Mouse (Mus musculus) intestine, postnatal 0 days (tissue): ENCODE data around the gene Fancm. TPM values are rescaled to one million over a fixed set of nuclear protein-coding genes. Genes with fewer than 3 reads are reported as not detected.
"Not testable (repeated sequence)": the region's sequence is repeated elsewhere in the genome, so short reads cannot be mapped to it uniquely, and the experiment has no call there.

Experiments
- ATAC-seq: fragments of 200-750 bp; cut with Nextera tagmentation; 2 replicates; pipeline ENCODE4 v1.8.0; 2017; ENCODE audit warnings: mild to moderate bottlenecking, moderate TSS enrichment, moderate library complexity
- H3K27ac ChIP-seq: fragments of 300-500 bp; sonication (generic); 2 replicates; pipeline ENCODE4 v1.5.1; 2014; ENCODE audit warnings: mild to moderate bottlenecking, low read depth, low read length, moderate library complexity
- H3K27me3 ChIP-seq: fragments of 300-500 bp; sonication (generic); replicated peaks from 2 replicates; pipeline ENCODE4 v1.6.1; 2014; ENCODE audit warnings: low read length, mixed read lengths; ENCODE audit not compliant: control insufficient read depth, insufficient read depth
- H3K36me3 ChIP-seq: fragments of 300-500 bp; sonication (generic); 2 replicates; pipeline ENCODE4 v1.6.1; 2014; ENCODE audit warnings: mild to moderate bottlenecking, moderate library complexity; ENCODE audit not compliant: control insufficient read depth, insufficient read depth
- H3K4me1 ChIP-seq: fragments of 300-500 bp; sonication (generic); replicated peaks from 2 replicates; pipeline ENCODE4 v1.6.1; 2014; ENCODE audit warnings: antibody characterized with exemption, low read length, mixed read lengths; ENCODE audit not compliant: control insufficient read depth, insufficient read depth
- H3K4me2 ChIP-seq: fragments of 300-500 bp; sonication (generic); replicated peaks from 2 replicates; pipeline ENCODE4 v1.6.1; 2014; ENCODE audit warnings: low read depth, mild to moderate bottlenecking, moderate library complexity
- H3K4me3 ChIP-seq: fragments of 300-500 bp; sonication (generic); 2 replicates; pipeline ENCODE4 v1.5.1; 2014; ENCODE audit warnings: low read depth, low read length
- H3K9ac ChIP-seq: fragments of 300-500 bp; sonication (generic); 2 replicates; pipeline ENCODE4 v1.6.1; 2014; ENCODE audit warnings: mild to moderate bottlenecking, low read depth, low read length
- H3K9me3 ChIP-seq: fragments of 300-500 bp; sonication (generic); 2 replicates; pipeline ENCODE4 v1.6.1; 2016; ENCODE audit warnings: mixed run types; ENCODE audit not compliant: control insufficient read depth
- CTCF ChIP-seq: sonication (generic); IDR thresholded peaks from 2 replicates; pipeline ENCODE4 v1.5.1; 2016; ENCODE audit warnings: low read depth, mild to moderate bottlenecking, control low read depth, antibody characterized with exemption, moderate library complexity
- WGBS: fragments of 180-500 bp; shearing (Covaris S2); extraction: QIAGEN DNeasy Blood & Tissue Kit; methylation state at CpG from one replicate; pipeline ENCODE4 v1.1.7; 2014; 5-methylcytosine and 5-hydroxymethylcytosine counted together
- polyA plus RNA-seq: library from polyadenylated mRNA; unstranded; fragments of >200 nt; fragmentation: Nextera tagmentation; extraction: Ambion mirVana; gene quantifications from 2 replicates; pipeline ENCODE4 v1.2.1, GENCODE M21; 2015

Fancm gene
- polyA plus RNA-seq, 1 experiment from 2014 or later = 2.1 TPM

GRCm38 (mm10) chr12:65172021-65172951 lies 96.9 kb downstream of the Fancm start, which contains the start of gene Mis18bp1:
Gene Mis18bp1 (minus strand): TSS chr12:65172604.
- H3K4me1 ChIP-seq = no peaks in the 10 kb centered on the region
- H3K9me3 ChIP-seq = no peaks in the 10 kb centered on the region
- peak within 1 kb of the TSS; percentile 66 for H3K9ac ChIP-seq
- peak; percentile 99 for ATAC-seq
- peak within 1 kb of the TSS; percentile 75 for H3K4me3 ChIP-seq
- peak within 1 kb of the TSS; percentile 69 for H3K4me2 ChIP-seq
- under 1% methylated on average over 69 of the region's 70 CpGs for WGBS
- no peaks in the 10 kb centered on the region for H3K36me3 ChIP-seq
- no peaks in the 10 kb centered on the region for H3K27me3 ChIP-seq
- no peak for TF ChIP-seq CTCF
- H3K27ac ChIP-seq = peak within 1 kb of the TSS; percentile 91

DNA sequence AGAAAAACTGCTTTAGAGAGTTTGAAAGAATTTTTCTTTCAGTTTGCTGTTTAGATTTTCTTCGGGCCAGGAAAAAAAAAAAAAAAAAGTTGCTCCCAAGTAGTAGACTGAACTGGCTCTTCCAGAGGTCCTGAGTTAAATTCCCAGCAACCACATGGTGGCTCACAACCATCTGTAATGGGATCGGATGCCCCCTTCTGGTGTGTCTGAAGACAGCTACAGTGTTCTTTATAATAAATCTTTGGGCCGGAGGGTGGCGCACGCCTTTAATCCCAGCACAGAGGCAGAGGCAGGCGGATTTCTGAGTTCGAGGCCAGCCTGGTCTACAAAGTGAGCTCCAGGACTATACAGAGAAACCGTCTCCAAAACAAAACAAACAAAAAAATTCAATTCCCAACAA lies 97.6 kb downstream of the Fancm start:
- Histone ChIP-seq H3K4me3 (peak overlapping the region; percentile 75), H3K9ac (peak overlapping the region; percentile 66), H3K4me2 (peak overlapping the region; percentile 69), H3K27ac (peak overlapping the region; percentile 91)
- not testable (repeated sequence) for H3K9me3 ChIP-seq, H3K36me3 ChIP-seq, H3K4me1 ChIP-seq, H3K27me3 ChIP-seq
- peak; percentile 70 for TF ChIP-seq CTCF
- WGBS = 21% methylated on average over 8 of the region's 8 CpGs
- peak; percentile 56 for ATAC-seq

GRCm38 (mm10) chr12:65173736-65174135 lies 98.3 kb downstream of the Fancm start:
- Histone ChIP-seq H3K9me3 (no peaks in the 10 kb centered on the region), H3K36me3 (no peaks in the 10 kb centered on the region), H3K4me1 (no peaks in the 10 kb centered on the region), H3K27me3 (no peaks in the 10 kb centered on the region), H3K27ac (no peak overlapping the region), H3K4me2 (no peak overlapping the region), H3K4me3 (no peak overlapping the region), H3K9ac (no peak overlapping the region)
- no peak for ATAC-seq
- WGBS = 83% methylated on average over 5 of the region's 5 CpGs
- no peak for TF ChIP-seq CTCF

Other genes starting within 250 kb of the Fancm start
- gene Gm527, start 157.7 kb upstream of the Fancm start, polyA plus RNA-seq = 1.3 and 2.1 TPM in 2 replicates
- gene Klhl28, start 110.1 kb upstream of the Fancm start, polyA plus RNA-seq = 7.6 and 8.0 TPM in 2 replicates
- gene Togaram1, start 109.8 kb upstream of the Fancm start, polyA plus RNA-seq = 12.4 and 14.3 TPM in 2 replicates
- 14.0 and 14.6 TPM in 2 replicates for gene Prpf39, start 39.3 kb upstream of the Fancm start, polyA plus RNA-seq
- gene Fkbp3, start 1.6 kb upstream of the Fancm start, polyA plus RNA-seq = 143 and 146 TPM in 2 replicates
- gene Mis18bp1, start 97.0 kb downstream of the Fancm start, polyA plus RNA-seq = 10.9 and 11.3 TPM in 2 replicates
- gene Wdr20rt, start 149.9 kb downstream of the Fancm start, polyA plus RNA-seq = not detected in 2 replicates